Mouse (Mus musculus) cerebellum, postnatal 4 days (tissue): ENCODE measurements at regions not wholly inside any gene's neighbourhood (a gene's known extent, or its start where the extent isn't known, plus 50 kb on each side); places are given as distances from the start of the nearest gene placed in this dataset.

ENCODE experiments used
- DNase-seq, 2 experiments: peaks; one replicate each; pipeline ENCODE4 v3.0.0; 2022; ENCODE audit warnings: low spot score in 2 of 2, mixed read lengths in 1 of 2

- no peak for DNase-seq
Measured at GRCm38 (mm10) chrX:112984668-112985067, 200.6 kb downstream of the Chm start.

- DNase-seq = no peak
Measured at GRCm38 (mm10) chrX:112984073-112984472, 201.2 kb downstream of the Chm start.

- no peak for DNase-seq
Measured at GRCm38 (mm10) chrX:112978583-112978982, 206.7 kb downstream of the Chm start.

GRCm38 (mm10) chrX:112964093-112964492 lies 221.2 kb downstream of the Chm start:
- no peak for DNase-seq

- peak in 1 of 2 experiments; percentile 3 for DNase-seq
Measured at GRCm38 (mm10) chrX:112949792-112950191, 235.5 kb downstream of the Chm start.

- DNase-seq = no peak
Measured at GRCm38 (mm10) chrX:112947521-112947920, 237.8 kb downstream of the Chm start.

- DNase-seq = no peak
Measured at GRCm38 (mm10) chrX:112925542-112926182, 227.2 kb upstream of the Pof1b start.

- peak in 1 of 2 experiments; percentile 5 for DNase-seq
Measured at GRCm38 (mm10) chrX:112903631-112904410, 205.4 kb upstream of the Pof1b start.

GRCm38 (mm10) chrX:112886539-112886938 lies 188.1 kb upstream of the Pof1b start:
- DNase-seq = no peak
